Mouse (Mus musculus) lung, adult 2 months (tissue): ENCODE measurements at regions not wholly inside any gene's neighbourhood (a gene's known extent, or its start where the extent isn't known, plus 50 kb on each side); places are given as distances from the start of the nearest gene placed in this dataset.
A peak's percentile ranks its signal among the peaks of the same experiment; 100 is the strongest.

ENCODE experiments used
- DNase-seq: peaks from one replicate; pipeline ENCODE4 v3.0.0; 2022
- H3K4me1 ChIP-seq: fragments of 200-500 bp; 2 replicates; pipeline ENCODE4 v1.6.1; 2011; ENCODE audit warnings: low read length; ENCODE audit not compliant: control insufficient read depth, insufficient read depth
- H3K4me3 ChIP-seq: fragments of 200-500 bp; replicated peaks from 2 replicates; pipeline ENCODE3; 2011; ENCODE audit warnings: low read depth, mild to moderate bottlenecking, control low read depth, low read length; ENCODE audit errors: extremely low read depth
- CTCF ChIP-seq: fragments of 200-500 bp; IDR thresholded peaks from 2 replicates; pipeline ENCODE4 v1.5.1; 2011; ENCODE audit warnings: mild to moderate bottlenecking, low read length, control low read depth; ENCODE audit not compliant: insufficient read depth
- POLR2A ChIP-seq: fragments of 200-500 bp; IDR thresholded peaks from 2 replicates; pipeline ENCODE4 v1.6.1; 2011; ENCODE audit warnings: low read depth, mild to moderate bottlenecking, control low read depth, low read length, borderline replicate concordance; ENCODE audit errors: extremely low read depth
- WGBS: fragments of 180-500 bp; shearing (Covaris S2); methylation state at CpG from one replicate; pipeline ENCODE4 v1.1.7; 2018; 5-methylcytosine and 5-hydroxymethylcytosine counted together

GRCm38 (mm10) chr4:131254691-131255090 lies 310.5 kb downstream of the Matn1 start:
- no peak for DNase-seq
- H3K4me1 ChIP-seq: peaks cover 7% of the 10 kb centered on the region; the same call in 1 of the 2 replicates
- peak; percentile 46 for TF ChIP-seq CTCF
- TF ChIP-seq POLR2A: no peak
- H3K4me3 ChIP-seq: no peak overlapping the region
- WGBS: 42% methylated on average over 6 of the region's 6 CpGs

DNA sequence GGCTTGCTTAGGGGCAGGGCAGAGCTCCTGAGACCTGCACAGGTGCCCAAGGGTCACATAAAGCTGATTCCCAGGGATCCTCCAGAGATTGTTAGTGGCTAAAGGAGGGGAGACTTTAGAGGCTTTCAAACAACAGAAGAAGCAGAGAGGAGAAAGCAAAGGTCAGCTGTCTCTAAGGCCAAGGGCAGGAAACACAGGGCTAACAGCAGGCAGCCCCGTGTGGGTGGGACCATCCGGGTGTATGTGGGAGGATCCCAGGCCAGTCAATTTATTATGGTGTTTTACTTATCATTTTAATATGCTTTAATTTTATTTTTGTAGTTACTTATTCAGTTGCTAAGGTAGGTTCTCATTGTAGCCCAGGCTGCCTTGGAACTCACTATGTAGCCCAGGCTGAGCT lies 317.1 kb downstream of the Matn1 start:
- TF ChIP-seq POLR2A (no peak), CTCF (no peak)
- H3K4me1 ChIP-seq: no peaks in the 10 kb centered on the region
- WGBS: 65% methylated on average over 2 of the region's 2 CpGs
- DNase-seq: no peak
- no peak overlapping the region for H3K4me3 ChIP-seq

DNA sequence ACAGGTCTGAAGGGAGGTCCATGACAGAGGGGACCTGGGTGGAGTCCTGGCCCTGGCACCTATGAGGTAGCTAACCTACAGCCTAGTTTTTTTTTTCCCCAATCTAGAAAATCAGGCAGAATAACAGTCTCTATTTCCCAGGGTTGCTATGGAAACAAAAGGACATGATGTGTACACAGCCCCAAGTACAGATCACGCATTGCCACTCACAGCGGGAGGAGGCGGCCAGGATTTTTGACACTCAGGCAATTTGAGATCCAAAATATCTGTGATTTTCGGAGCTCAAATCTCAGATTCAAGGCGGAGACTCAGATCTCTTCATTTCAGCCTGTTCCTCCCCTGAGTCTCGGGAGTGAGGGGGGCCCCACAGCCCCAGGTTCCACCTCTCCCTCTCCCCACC lies 318.7 kb downstream of the Matn1 start:
- no peak for DNase-seq
- WGBS: 47% methylated on average over 6 of the region's 6 CpGs
- Histone ChIP-seq H3K4me1 (no peaks in the 10 kb centered on the region; the same call in 1 of the 2 replicates), H3K4me3 (no peak overlapping the region)
- TF ChIP-seq POLR2A (no peak), CTCF (no peak)

DNA sequence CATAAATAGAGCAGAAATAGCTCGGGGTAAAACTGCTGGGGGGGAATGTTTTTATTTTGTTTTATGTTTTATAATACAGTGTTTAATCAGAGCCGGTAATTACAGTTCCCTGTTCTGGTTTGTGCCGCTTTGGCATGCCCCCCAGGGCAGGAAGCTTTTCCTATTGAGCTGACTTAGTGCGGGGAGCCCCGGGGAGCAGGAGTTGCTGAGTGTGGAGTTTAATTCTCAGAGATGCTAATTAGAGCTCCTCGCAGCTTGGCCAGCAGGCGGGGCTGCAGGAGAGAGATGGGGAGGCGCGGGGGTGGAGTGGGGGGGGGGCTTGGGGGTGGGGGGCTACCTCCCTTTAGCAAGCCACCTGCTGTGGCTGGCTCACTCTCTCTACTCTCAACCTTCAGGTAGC lies 322.6 kb downstream of the Matn1 start:
- 18% methylated on average over 9 of the region's 9 CpGs for WGBS
- DNase-seq: no peak
- Histone ChIP-seq H3K4me3 (no peak overlapping the region), H3K4me1 (no peaks in the 10 kb centered on the region; the same call in 1 of the 2 replicates)
- TF ChIP-seq CTCF: no peak
- no peak for TF ChIP-seq POLR2A

GRCm38 (mm10) chr4:131267760-131268159 lies 323.6 kb downstream of the Matn1 start:
- H3K4me1 ChIP-seq: no peaks in the 10 kb centered on the region; the same call in 1 of the 2 replicates
- TF ChIP-seq POLR2A (no peak), CTCF (no peak)
- WGBS: 34% methylated on average over 10 of the region's 10 CpGs
- H3K4me3 ChIP-seq: no peak overlapping the region
- DNase-seq: no peak

DNA sequence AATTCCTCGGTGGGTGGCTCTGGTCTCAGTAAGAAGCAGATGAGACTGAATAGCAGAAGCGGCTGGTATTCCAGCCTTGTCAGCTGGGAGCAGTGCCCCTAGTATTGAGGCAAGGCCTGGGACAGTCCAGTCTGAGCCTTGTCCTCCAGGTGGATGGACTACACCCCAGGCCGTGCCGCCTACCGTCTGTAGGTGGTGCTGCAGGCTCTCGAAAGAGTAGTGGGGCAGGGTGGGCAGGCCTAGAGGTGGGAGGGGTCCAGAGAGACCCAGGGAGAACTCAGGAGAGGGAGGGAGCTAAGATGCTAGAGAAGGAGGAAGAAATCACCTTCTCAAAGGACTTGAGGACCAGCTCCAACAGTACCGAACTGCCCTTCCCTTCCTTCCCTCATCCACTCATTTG lies 326.0 kb downstream of the Matn1 start:
- Histone ChIP-seq H3K4me3 (no peak overlapping the region), H3K4me1 (no peaks in the 10 kb centered on the region; the same call in 1 of the 2 replicates)
- TF ChIP-seq POLR2A: no peak
- no peak for DNase-seq
- WGBS: 25% methylated on average over 7 of the region's 7 CpGs

GRCm38 (mm10) chr4:131272060-131272459 lies 327.9 kb downstream of the Matn1 start:
- TF ChIP-seq CTCF (no peak), POLR2A (no peak)
- no peak for DNase-seq
- Histone ChIP-seq H3K4me1 (no peaks in the 10 kb centered on the region; the same call in 1 of the 2 replicates), H3K4me3 (no peak overlapping the region)
- 53% methylated on average over 7 of the region's 7 CpGs for WGBS

DNA sequence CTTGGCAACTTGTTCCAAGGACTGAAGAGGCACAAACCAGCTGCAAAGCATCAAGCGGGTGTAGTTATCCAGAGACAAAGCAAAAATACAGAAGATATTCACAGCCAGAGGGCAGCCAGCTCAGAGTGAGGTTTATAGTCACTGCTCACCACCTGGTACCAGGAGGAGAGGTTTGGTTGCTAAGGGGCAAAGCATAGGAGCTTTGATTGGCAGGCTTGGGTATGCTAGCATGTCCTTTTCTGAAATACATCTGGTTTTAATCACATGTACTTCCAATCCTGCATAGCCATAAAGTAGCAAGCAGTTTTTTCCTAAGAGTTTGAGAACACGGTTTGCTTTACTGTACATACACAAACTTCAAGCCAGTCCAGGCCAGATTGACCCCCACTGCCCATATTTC lies 349.4 kb downstream of the Matn1 start:
- no peak for DNase-seq
- no peaks in the 10 kb centered on the region for H3K4me1 ChIP-seq
- TF ChIP-seq POLR2A: no peak
- TF ChIP-seq CTCF: no peak
- WGBS: 84% methylated on average over 2 of the region's 2 CpGs
- H3K4me3 ChIP-seq: no peak overlapping the region

- Histone ChIP-seq H3K4me1 (no peaks in the 10 kb centered on the region), H3K4me3 (peak overlapping the region; percentile 28)
- 49% methylated on average over 14 of the region's 14 CpGs for WGBS
- TF ChIP-seq POLR2A (no peak), CTCF (no peak)
- DNase-seq: no peak
Observed at GRCm38 (mm10) chr4:131298011-131298674, 354.0 kb downstream of the Matn1 start.

DNA sequence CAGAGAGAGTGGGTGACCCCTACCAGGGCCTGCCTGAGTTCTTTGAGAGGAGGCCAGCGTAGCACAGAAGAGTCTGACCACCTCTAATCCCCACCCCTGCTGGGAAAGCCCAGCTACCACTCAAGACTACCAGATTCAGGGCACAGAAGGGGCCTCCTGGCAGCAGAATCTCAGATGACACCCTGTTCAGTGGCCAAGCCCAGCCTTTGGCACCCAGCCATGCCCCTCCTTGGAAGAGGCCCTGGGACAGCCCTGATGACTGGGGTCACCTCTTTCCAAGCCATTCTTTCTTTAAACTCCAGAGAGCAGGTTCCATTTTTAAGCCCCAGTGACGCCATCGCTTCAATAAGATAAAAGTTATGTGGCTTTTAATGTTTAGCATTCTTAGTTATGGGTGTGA lies 359.8 kb downstream of the Matn1 start:
- H3K4me3 ChIP-seq: no peak overlapping the region
- TF ChIP-seq POLR2A (no peak), CTCF (no peak)
- H3K4me1 ChIP-seq: no peaks in the 10 kb centered on the region
- 81% methylated on average over 3 of the region's 3 CpGs for WGBS
- no peak for DNase-seq
